Mouse (Mus musculus): ENCODE data around the gene Dcaf17. TPM values are rescaled to one million over a fixed set of nuclear protein-coding genes. Genes with fewer than 3 reads are reported as not detected.

Gene Dcaf17
- polyA plus RNA-seq, 1 experiment from 2014 or later, result 7.1 TPM

DNA sequence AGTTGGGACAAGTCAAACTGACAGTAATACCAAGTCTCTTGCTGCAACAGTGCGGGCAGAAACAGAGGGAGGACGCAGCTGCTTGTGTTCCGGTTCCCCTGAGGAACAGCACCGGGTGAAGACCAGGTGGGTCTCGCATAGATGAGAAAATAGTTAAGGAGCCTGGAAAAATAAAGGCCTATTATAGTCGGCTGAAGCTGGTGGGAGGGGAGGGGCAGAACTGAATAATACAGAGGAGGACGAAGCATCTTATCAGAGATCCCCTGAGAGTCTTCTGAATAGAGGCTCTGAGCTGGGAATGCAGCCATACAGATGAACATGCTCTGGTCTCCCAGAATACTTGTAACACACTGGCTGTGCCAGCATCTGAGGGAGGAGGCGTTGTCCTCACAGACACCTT, 21.1 kb upstream of the Dcaf17 start:
- Histone ChIP-seq H3K36me3 (ENCODE audit: inconsistent target) (no peaks in the 10 kb centered on the region), H3K4me3 (ENCODE audit: inconsistent target) (no peak overlapping the region), H3K79me2 (ENCODE audit: inconsistent target) (no peaks in the 10 kb centered on the region), H3K27ac (no peak overlapping the region)
- 95% methylated on average over 8 of the region's 8 CpGs for WGBS (ENCODE audit: missing documents)

DNA sequence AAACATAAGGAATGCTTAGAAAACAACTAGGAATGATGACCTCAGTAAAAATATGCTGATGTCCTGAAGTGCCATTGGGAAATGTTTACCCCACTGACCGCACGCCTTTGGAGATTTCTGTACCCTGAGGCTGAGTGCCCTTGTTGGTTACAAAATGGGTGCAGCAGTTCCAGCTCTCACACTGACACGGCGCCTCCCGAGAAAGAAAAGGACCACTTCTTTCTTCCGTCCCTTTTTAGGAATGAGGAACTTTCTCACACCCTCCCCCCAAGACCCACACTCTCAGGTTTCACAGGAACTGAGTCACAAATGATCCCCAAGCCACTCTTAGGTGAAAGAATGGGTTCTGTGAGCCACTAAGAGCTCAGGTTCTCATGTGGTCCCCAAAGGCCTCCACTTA, 17.7 kb upstream of the Dcaf17 start:
- H3K4me3 ChIP-seq (ENCODE audit: inconsistent target), result no peak overlapping the region
- peak overlapping the region; percentile 36 for H3K27ac ChIP-seq
- H3K79me2 ChIP-seq (ENCODE audit: inconsistent target), result no peaks in the 10 kb centered on the region
- H3K36me3 ChIP-seq (ENCODE audit: inconsistent target), result no peaks in the 10 kb centered on the region
- 17% methylated on average over 6 of the region's 6 CpGs for WGBS (ENCODE audit: missing documents)

DNA sequence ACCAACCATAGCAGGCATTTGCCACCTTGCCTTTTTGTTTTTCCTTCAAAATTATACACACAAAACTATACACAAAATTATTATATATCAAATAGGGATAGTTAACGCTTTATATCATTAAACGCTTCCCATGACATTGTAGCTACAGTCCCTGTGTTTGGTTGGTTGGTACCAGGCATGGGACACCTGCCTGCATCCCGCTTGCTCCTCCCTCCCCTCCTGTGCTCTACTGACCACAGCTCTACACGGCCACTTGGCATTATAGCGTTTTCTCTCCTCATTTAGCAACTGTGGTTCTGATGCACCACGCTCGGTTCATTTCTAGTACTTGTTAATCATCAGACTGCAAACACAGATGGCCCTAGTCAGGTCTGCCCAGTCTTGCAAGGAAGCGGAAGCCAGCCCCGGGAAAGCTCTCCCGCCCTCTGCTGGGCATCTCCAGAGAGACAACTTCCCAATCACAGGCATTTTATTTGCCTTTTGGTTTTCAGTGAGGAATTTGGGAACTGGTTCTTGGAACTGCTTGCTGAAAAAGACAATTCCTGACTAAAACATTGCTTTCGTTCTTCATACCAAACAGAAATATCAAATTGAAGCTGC, 15.5 kb upstream of the Dcaf17 start:
- Histone ChIP-seq H3K27ac (no peak overlapping the region), H3K36me3 (ENCODE audit: inconsistent target) (no peaks in the 10 kb centered on the region), H3K4me3 (ENCODE audit: inconsistent target) (no peak overlapping the region), H3K79me2 (ENCODE audit: inconsistent target) (no peaks in the 10 kb centered on the region)
- 52% methylated on average over 11 of the region's 11 CpGs for WGBS (ENCODE audit: missing documents)

DNA sequence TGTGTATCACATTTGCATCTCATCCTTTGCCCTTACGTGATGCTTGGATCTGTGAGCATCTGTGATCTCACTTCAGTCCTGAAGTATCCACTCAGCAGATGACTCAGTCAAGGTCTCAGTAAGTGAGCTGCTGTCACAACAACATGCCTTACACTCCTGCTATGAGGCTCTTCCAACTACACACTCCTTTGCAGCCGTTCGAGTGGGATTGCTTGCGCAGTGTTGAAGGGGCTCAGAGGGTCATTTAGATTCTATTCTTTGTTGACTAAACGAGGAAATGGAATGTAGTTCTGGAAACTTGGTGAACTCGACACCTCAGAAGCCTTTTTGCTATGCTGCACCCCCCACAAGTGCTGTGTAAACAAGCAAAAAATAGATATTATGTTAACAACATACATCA, 9.0 kb upstream of the Dcaf17 start:
- H3K27ac ChIP-seq, result no peak overlapping the region
- no peaks in the 10 kb centered on the region for H3K36me3 ChIP-seq (ENCODE audit: inconsistent target)
- 85% methylated on average over 6 of the region's 6 CpGs for WGBS (ENCODE audit: missing documents)
- no peak overlapping the region for H3K4me3 ChIP-seq (ENCODE audit: inconsistent target)
- peaks cover 10% of the 10 kb centered on the region; the same call in 1 of the 2 replicates for H3K79me2 ChIP-seq (ENCODE audit: inconsistent target)

DNA sequence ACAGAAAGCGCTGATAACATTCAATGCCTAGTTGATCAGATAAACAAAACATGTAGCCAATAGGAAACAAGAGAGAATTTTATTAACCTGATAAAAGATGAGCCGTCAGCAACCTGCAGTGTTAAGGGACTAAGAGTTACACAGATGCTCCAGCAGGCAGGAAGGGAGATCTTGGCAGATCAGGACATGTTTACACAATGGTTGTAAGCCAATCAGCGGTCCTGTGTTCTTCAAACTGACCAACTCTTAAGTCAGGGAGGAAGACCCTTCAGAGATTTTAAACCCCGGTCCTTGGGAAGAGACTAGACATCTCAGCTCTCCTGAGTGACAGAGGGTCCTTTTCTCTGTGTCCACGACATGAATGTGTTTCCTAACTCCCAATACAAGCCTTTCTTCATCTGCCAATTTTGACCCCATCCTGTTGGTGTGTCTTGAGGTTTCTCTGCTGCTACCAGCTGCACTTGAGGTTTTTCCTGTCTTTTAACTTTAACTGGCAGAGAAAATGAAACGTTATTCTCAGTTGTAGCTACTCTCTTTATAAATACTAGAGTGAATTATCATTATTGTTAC, 8.3 kb upstream of the Dcaf17 start:
- WGBS (ENCODE audit: missing documents), result 52% methylated on average over 6 of the region's 6 CpGs
- no peak overlapping the region for H3K4me3 ChIP-seq (ENCODE audit: inconsistent target)
- H3K79me2 ChIP-seq (ENCODE audit: inconsistent target), result peaks cover 13% of the 10 kb centered on the region; the same call in 1 of the 2 replicates
- H3K27ac ChIP-seq, result no peak overlapping the region
- no peaks in the 10 kb centered on the region for H3K36me3 ChIP-seq (ENCODE audit: inconsistent target)

DNA sequence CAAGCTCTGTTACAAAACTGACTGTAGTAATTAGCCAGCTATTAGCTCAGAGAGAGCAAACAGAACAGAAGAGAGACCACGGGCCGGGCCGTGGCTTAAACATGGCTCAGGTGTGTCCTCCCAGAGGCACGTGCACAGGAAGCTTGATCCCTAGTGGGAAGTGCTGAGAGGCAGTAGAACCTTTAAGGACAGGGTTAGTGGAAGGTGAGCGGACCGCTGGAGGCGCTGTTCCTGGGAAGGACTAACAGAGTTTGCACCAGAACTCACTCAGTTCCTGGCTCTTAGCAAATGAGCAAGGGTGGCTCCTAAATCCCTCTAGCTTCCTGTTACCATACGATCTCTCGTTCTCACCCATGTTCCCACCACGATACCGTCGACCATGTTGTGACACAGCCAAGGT, 6.2 kb upstream of the Dcaf17 start:
- no peak overlapping the region for H3K4me3 ChIP-seq (ENCODE audit: inconsistent target)
- H3K27ac ChIP-seq, result no peak overlapping the region
- WGBS (ENCODE audit: missing documents), result 81% methylated on average over 12 of the region's 12 CpGs
- no peaks in the 10 kb centered on the region for H3K36me3 ChIP-seq (ENCODE audit: inconsistent target)
- peaks cover 31% of the 10 kb centered on the region for H3K79me2 ChIP-seq (ENCODE audit: inconsistent target)

DNA sequence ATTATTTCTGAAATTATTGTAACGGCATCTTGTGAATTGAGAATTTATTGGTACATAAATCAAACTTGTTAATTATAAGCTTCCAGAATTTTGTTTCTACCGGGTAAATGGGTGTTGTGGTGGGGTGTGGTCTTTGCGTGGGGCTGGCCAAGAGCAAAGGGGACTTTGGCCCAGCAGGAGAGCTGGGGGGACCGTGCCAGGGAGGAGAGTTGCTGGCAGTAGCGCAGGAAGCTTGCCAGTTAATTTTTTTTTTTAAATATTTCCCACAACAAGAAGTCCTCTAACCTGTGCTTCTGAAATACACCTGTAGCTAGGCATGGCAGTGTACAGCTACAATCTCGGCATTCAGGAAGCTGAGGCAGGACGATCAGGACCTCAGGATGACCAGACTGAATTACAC, 4.6 kb upstream of the Dcaf17 start:
- Histone ChIP-seq H3K4me3 (ENCODE audit: inconsistent target) (no peak overlapping the region), H3K36me3 (ENCODE audit: inconsistent target) (no peaks in the 10 kb centered on the region), H3K79me2 (ENCODE audit: inconsistent target) (peaks cover 46% of the 10 kb centered on the region), H3K27ac (no peak overlapping the region)
- WGBS (ENCODE audit: missing documents), result 98% methylated on average over 6 of the region's 7 CpGs

DNA sequence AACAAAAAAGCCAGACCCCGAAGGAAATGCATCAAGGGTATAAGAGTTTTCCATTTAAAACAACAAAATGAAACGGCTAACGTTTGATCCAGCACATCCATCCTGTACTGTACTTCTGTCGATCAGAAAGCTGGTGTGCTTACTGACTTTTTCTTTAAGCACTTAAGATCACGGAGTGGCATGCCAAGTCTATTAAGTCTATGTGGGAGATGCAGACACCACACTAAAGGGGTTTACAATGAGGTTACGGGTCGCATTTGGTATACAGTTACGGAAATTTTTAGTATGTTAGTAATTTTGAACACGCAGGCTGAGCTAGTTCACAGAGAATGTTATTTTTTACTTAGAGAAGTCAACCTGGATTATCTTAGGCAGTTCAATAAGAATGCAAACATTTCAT, 412 bp upstream of the Dcaf17 start:
- H3K79me2 ChIP-seq (ENCODE audit: inconsistent target), result peaks cover 46% of the 10 kb centered on the region
- 19% methylated on average over 9 of the region's 9 CpGs for WGBS (ENCODE audit: missing documents)
- H3K36me3 ChIP-seq (ENCODE audit: inconsistent target), result 0 out of 2 replicates have a peak, but pooled peaks cover 13% of the 10 kb centered on the region
- H3K4me3 ChIP-seq (ENCODE audit: inconsistent target), result peak overlapping the region; percentile 89
- H3K27ac ChIP-seq, result peak overlapping the region; percentile 46; the same call in 1 of the 2 replicates

DNA sequence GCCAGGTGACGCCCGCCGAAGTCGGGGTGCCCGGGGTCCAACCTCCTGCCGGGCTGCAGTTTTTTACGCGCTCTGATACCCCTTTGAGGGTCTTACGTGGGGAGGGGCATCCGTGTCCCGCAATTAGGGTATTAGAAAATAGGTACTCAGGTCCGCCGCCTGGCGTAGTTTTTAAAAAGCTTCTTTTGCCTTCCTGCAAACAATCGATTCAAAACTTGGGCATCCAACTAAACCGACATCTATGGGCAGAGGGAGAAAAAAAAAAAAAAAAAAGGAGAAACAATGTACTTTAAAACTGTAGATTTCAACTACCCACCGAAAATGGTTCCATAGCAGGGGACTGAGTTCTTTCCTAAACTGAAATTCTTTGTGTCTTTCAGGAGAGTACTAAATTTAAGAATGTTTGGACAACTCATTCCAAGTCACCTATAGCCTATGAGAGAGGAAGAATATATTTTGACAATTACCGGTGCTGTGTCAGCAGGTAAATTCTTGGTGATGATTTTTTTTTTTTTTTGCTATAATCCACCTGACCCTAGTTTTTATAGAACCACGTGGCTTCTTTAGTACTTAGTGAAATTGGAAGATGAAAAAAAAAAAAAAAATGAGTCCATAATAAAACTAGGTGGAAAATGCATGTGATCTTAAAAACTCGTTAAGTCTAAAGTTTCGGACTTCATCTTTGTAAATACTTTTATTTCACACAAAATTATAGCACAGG, 1.1 kb downstream of the Dcaf17 start:
- Histone ChIP-seq H3K4me3 (ENCODE audit: inconsistent target) (peak overlapping the region; percentile 89), H3K36me3 (ENCODE audit: inconsistent target) (peaks cover 25% of the 10 kb centered on the region; the same call in 1 of the 2 replicates), H3K79me2 (ENCODE audit: inconsistent target) (peaks cover 34% of the 10 kb centered on the region), H3K27ac (peak overlapping the region; percentile 47; the same call in 1 of the 2 replicates)
- WGBS (ENCODE audit: missing documents), result 10% methylated on average over 20 of the region's 21 CpGs

DNA sequence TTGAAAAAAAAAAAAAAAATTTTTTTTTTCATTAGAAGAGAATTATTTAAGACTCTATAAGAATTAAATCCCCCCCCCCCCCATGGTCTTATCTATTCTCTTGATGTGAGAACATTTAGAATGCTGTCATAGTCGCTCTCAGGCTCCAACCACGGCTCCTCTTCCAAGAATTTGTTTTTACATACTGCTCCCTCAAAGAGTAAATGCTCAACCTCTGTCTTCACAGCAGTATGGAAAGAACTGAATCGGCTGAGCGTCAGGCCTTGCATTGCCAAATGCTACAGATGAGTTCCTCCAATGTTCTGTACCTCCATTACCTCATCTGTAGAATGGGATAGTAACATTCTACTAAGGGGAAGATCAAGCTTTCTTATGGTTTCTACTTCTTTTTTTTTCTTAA, 16.5 kb downstream of the Dcaf17 start:
- no peaks in the 10 kb centered on the region for H3K79me2 ChIP-seq (ENCODE audit: inconsistent target)
- peaks cover 11% of the 10 kb centered on the region; the same call in 1 of the 2 replicates for H3K36me3 ChIP-seq (ENCODE audit: inconsistent target)
- no peak overlapping the region for H3K27ac ChIP-seq
- no peak overlapping the region for H3K4me3 ChIP-seq (ENCODE audit: inconsistent target)
- 98% methylated on average over 4 of the region's 4 CpGs for WGBS (ENCODE audit: missing documents)

DNA sequence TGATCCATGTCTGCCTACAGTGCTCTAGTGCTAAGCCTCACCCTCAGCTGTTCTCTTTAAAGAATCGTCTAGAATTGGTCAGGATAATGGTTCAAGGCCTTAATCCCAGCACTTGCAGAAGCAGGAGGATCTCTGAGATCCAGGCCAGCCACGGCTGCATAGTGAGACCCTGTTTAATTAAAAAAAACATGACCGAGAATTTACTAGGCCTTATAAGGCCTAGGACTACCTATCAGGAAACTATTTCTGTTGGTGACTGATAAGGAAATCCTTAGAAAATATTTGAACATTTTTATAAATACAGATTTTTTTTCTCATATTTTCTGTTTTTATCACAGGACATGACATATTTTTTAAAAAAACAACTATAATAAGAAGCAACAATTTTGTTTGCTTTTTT, 18.2 kb downstream of the Dcaf17 start:
- WGBS (ENCODE audit: missing documents), result 96% methylated on average over 3 of the region's 3 CpGs
- Histone ChIP-seq H3K79me2 (ENCODE audit: inconsistent target) (no peaks in the 10 kb centered on the region), H3K27ac (no peak overlapping the region)

DNA sequence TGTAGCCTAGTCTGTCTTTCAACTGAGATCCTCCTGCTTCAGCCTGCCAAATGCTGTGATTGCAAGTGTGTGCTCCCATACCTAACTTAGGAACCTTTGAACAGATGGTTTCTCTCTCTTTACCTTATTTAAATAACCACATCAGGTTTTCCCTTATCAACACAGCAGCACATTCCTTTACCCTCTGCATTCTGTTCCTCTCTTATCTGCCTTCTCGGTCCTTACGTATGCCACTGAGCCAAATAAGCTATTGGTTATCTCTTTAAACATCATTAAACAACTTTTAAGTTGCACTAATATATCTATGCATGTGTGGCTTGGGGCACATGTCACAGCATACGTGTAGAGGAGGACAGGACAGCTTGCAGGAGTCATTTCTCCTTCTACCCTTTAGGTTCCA, 18.7 kb downstream of the Dcaf17 start:
- H3K27ac ChIP-seq, result no peak overlapping the region
- no peaks in the 10 kb centered on the region for H3K79me2 ChIP-seq (ENCODE audit: inconsistent target)
- no peak overlapping the region for H3K4me3 ChIP-seq (ENCODE audit: inconsistent target)
- H3K36me3 ChIP-seq (ENCODE audit: inconsistent target), result peaks cover 11% of the 10 kb centered on the region; the same call in 1 of the 2 replicates
- WGBS (ENCODE audit: missing documents), result 98% methylated on average over 3 of the region's 3 CpGs

More for the DNA sequence above, 18.2 kb downstream of the Dcaf17 start:
- H3K36me3 ChIP-seq (ENCODE audit: inconsistent target), result peaks cover 11% of the 10 kb centered on the region; the same call in 1 of the 2 replicates
- no peak overlapping the region for H3K4me3 ChIP-seq (ENCODE audit: inconsistent target)

DNA sequence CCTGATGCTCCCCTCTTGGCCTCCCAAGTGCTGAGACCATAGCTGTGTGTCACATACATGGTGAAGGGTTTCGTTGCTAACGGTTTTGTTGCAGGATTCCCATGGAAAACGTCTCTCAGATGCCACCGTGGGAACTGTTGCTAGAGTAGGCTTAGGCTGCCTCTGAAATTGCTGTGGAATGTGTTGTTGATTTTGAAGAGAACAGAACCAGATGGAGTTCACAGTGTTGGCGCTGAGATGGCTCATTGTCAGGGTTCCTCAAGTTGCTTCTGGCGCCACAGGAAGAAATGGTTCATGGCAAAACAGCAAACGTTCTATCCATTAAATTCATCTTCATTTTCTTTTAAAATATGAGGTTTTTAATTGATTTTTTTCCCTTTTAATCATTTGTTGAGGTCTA, 27.3 kb downstream of the Dcaf17 start:
- no peak overlapping the region for H3K4me3 ChIP-seq (ENCODE audit: inconsistent target)
- H3K79me2 ChIP-seq (ENCODE audit: inconsistent target), result no peaks in the 10 kb centered on the region
- peaks cover 42% of the 10 kb centered on the region for H3K36me3 ChIP-seq (ENCODE audit: inconsistent target)
- H3K27ac ChIP-seq, result no peak overlapping the region
- 99% methylated on average over 7 of the region's 7 CpGs for WGBS (ENCODE audit: missing documents)

DNA sequence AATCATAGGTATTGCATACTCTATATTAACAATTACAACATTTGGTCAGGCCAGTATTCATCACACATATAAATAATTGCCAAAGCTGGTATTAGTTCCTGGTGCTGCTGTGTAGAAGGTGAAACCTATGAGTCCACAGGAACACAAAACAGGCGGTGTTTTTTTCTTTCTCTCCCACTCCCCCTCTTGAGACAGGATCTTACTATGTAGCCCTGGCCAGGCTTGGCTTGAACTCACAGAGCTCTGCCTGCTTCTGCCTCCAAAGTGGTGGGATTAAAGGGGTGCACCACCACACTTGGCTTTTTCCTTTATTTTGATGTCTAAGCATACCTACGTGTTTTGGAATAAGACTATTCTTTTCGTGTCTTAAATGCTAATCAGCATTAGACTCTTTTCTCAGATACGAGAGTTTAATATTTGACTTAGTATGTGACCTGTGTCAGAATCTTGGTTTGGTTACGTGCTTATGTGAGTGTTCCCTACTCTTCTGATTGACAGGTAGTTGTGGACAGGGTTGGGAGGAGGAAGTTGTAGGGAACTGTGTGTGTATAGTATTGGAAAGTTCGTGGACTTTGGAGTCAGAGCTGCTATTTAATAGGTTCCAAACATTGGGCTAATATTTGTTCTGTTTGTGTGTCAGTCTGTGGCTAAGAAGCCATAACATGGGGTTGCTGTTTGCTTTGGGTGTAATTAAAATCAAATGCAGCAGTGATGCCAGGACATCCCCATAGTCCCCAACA, 28.5 kb downstream of the Dcaf17 start:
- H3K79me2 ChIP-seq (ENCODE audit: inconsistent target), result no peaks in the 10 kb centered on the region
- 94% methylated on average over 6 of the region's 6 CpGs for WGBS (ENCODE audit: missing documents)
- H3K27ac ChIP-seq, result no peak overlapping the region
- H3K36me3 ChIP-seq (ENCODE audit: inconsistent target), result peaks cover 54% of the 10 kb centered on the region
- H3K4me3 ChIP-seq (ENCODE audit: inconsistent target), result no peak overlapping the region

All from macrophage (primary cell).